Comparison of ENCODE assay signal across 8 mouse cellular contexts in the genomic region with DNA sequence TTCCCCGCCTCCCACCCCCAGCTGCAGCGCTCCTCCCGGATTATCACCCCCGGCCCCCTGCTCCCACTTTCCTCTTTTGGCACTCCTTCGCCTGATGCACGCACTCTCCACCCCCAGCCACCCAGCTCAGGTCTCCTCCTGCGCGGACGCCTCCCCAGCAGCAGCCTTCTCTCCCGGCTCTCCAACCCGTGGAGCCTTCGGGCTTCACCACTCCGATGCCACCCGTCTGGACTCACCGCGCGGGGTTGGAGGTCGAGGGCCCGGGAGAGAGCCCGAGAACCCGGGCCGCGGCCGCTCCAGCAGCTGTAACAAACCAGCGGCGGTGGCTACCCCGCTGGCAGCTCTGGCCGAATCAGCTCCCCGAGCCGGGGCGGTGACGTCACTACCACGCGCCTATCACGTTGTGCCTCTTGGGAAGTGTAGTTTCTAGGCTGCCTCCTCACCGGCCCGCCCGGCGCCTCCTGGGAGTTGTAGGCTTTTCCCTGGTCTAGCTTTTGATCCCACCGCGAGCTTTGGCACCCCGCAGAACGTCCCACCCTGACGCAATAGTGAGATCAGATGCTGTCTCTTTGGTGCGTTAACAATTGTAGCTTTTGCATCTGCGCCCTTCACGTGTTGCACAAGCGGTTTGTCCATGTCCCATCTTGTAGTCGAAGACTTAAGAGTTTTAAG. TPM values are rescaled to one million over a fixed set of nuclear protein-coding genes. Genes with fewer than 3 reads are reported as not detected.
DNase-seq lines count a peak whose midpoint lies in the region; ATAC-seq lines count a peak whose summit lies in the region.

A gene (minus strand): TSS at position 477 of the 672 bp plus-strand sequence.

- peaks cover 43% of the 10 kb centered on the region for H3K4me1 ChIP-seq in intestine, embryonic 14.5 days (replicated peaks; ENCODE audit: control insufficient read depth, insufficient read depth, low read length)

- no peaks in the 10 kb centered on the region for H3K9me3 ChIP-seq in intestine, embryonic 14.5 days (ENCODE audit: control insufficient read depth, low read length)

- peak within 1 kb of the TSS; percentile 59 for H3K4me2 ChIP-seq in intestine, embryonic 14.5 days (ENCODE audit: low read length)

- H3K27me3 ChIP-seq in intestine, embryonic 14.5 days (replicated peaks; ENCODE audit: control insufficient read depth, insufficient read depth, low read length), result no peaks in the 10 kb centered on the region

- WGBS in intestine, embryonic 14.5 days, result under 1% methylated on average over 49 of the region's 49 CpGs

- peak within 1 kb of the TSS; percentile 73 for H3K9ac ChIP-seq in intestine, embryonic 14.5 days (ENCODE audit: low read length)

- H3K36me3 ChIP-seq in intestine, embryonic 14.5 days (ENCODE audit: control insufficient read depth, insufficient read depth, low read length), result peaks cover 15% of the 10 kb centered on the region

- peak within 1 kb of the TSS; percentile 84 for H3K27ac ChIP-seq in intestine, embryonic 14.5 days (ENCODE audit: low read depth)

- peak; percentile 91 for ATAC-seq in intestine, embryonic 14.5 days (replicated peaks; ENCODE audit: low FRiP score, low TSS enrichment, low read depth)

- intact Hi-C loops in left cerebral cortex, postnatal 14 days (cut with DNase I), result no loop called here

- DNase-seq in adrenal gland, adult (ENCODE audit: inconsistent age in 2 of 2, low spot score in 1 of 2), result peak; percentile 98 to 99
- peak; percentile 100 for DNase-seq in embryo, embryonic 10.5 days (ENCODE audit: low spot score)
- peak; percentile 97 for DNase-seq in gastrocnemius, postnatal 25 days
- DNase-seq in intestine, embryonic 14.5 days (ENCODE audit: low spot score), result peak; percentile 99
- DNase-seq in left cerebral cortex, postnatal 14 days (ENCODE audit: low spot score in 2 of 2), result peak; percentile 97 to 98
- peak; percentile 99 for DNase-seq in mesoderm, embryonic 11.5 days (ENCODE audit: low read depth, low spot score)
- DNase-seq in right cerebral cortex, postnatal 36 days (ENCODE audit: low spot score in 2 of 2), result peak; percentile 95 to 97
- DNase-seq in yolk sac, embryonic 10.5 days (ENCODE audit: low spot score), result peak; percentile 98

- H3K4me3 ChIP-seq in intestine, embryonic 14.5 days (ENCODE audit: low read depth, low read length), result peak within 1 kb of the TSS; percentile 83

RNA-seq across cellular contexts. Expression of the gene that starts here (rescaled TPM):
- total RNA-seq in gastrocnemius, postnatal 25 days (2021), result 10 to 100 TPM; 19.9 to 28.2 TPM
- polyA plus RNA-seq in intestine, embryonic 14.5 days (2014; fragmentation: Nextera tagmentation; extraction: Ambion mirVana), result 7.2 and 8.5 TPM in 2 replicates
- total RNA-seq in left cerebral cortex, postnatal 14 days (2021), result 10 to 100 TPM; 44.6 to 49.4 TPM

Comparison
In these comparisons a context has a peak if more than half of its experiments do, and no peak if none do; other contexts are left out.
1. Peak in every context shown above with its lines: DNase-seq, ATAC-seq, H3K4me3 ChIP-seq and H3K27ac ChIP-seq.